Mouse (Mus musculus): ENCODE data around the gene Atrn. TPM values are rescaled to one million over a fixed set of nuclear protein-coding genes. Genes with fewer than 3 reads are reported as not detected.
A peak's percentile ranks its signal among the peaks of the same experiment; 100 is the strongest.

Gene Atrn
- total RNA-seq, 2 experiments from 2014 or later: 30.4 to 38.4 TPM

DNA sequence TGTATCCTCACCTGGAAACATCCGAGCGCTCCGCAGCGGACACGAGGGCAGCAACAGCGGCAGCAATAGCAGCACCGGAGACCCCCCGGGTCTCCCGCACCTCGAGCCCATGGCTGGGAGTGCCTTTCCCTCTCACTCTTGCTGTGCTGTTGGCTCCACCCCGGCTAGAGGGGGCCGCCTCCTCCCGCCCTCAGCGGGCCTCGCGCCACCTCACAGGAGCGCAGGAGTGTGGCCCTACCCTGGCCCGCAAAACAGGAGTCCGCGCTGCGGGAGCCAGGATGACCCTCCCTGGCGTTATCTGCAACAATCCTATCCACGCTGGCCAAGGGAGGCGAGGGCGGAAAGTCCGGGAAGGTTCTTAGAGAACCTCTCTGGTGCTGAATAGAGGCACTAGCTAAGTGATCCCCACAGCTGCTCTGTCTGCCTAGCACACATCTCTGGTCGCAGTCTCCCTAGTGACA is 157.1 kb downstream of the Atrn start, which contains the start of gene Adam33:
Gene Adam33, minus strand, starts transcription at position 411 of the 461 bp plus-strand sequence.
- ATAC-seq (replicated peaks; ENCODE audit: poor library complexity): peak; percentile 68

DNA sequence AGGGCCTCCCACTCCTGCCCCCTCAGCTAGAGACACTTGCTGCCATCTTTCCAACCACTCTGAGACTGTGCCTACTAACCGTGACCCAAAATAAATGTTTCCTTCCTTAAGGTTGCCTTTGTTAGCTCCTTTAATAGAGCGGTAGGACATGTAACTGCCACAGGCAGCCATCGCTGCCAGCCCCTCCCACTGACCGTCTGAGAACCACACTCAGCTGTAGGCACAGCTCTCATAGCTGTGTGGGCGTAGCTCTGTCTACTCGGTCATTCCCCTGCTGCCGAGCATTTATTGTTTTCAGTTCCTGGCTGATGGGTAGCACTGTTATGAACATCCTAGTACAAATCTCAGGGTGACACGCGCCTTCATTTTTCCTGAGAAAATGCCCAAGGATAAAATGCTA is 160.0 kb downstream of the Atrn start:
- no peak for ATAC-seq (replicated peaks; ENCODE audit: poor library complexity)

DNA sequence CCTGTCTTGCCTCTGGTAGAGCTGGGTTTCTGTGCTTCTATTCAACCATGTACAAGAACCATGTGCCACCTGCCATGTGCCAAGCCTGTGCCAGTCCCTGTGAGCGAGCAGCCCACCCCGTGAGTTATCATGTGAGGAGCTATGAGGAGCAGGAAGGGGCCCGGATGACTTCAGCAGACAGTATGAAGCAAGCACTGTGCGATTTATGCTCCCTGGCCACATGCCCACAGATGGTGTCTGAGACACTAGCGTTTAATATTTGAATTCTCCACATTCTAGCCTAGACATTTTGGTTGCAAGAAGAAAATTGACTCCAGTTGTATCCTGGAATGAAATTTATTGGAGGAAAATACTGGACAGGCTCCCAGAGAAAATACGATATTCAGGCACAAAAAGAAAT is 161.2 kb downstream of the Atrn start:
- ATAC-seq (replicated peaks; ENCODE audit: poor library complexity): no peak

GRCm38 (mm10) chr2:131072536-131072935 is 166.2 kb downstream of the Atrn start:
- no peak for ATAC-seq (replicated peaks; ENCODE audit: poor library complexity)

Other genes with a start within 250 kb of the Atrn start
- 50.5 and 75.9 TPM in 2 replicates for gene Ddrgk1, start 241.8 kb upstream of the Atrn start, total RNA-seq (2015)
- gene Ddrgk1, start 241.8 kb upstream of the Atrn start, total RNA-seq (2017): 72.4 and 107 TPM in 2 replicates
- gene Itpa, start 238.9 kb upstream of the Atrn start, total RNA-seq (2015): 39.0 and 43.1 TPM in 2 replicates
- 78.5 and 87.3 TPM in 2 replicates for gene Itpa, start 238.9 kb upstream of the Atrn start, total RNA-seq (2017)
- gene Slc4a11, start 209.0 kb upstream of the Atrn start, total RNA-seq (2015): 0.15 TPM in 1 of 2 replicates, not detected in the other
- gene Slc4a11, start 209.0 kb upstream of the Atrn start, total RNA-seq (2017): not detected in 2 replicates
- 6.4 and 10.8 TPM in 2 replicates for gene 4930402H24Rik, start 89 bp upstream of the Atrn start, total RNA-seq (2015)
- 4.2 and 8.6 TPM in 2 replicates for gene 4930402H24Rik, start 89 bp upstream of the Atrn start, total RNA-seq (2017)
- gene Gfra4, start 136.6 kb downstream of the Atrn start, total RNA-seq (2015): not detected in 2 replicates
- gene Gfra4, start 136.6 kb downstream of the Atrn start, total RNA-seq (2017): not detected in 2 replicates
- gene Adam33, start 157.3 kb downstream of the Atrn start, total RNA-seq (2015): not detected in 2 replicates
- not detected in 2 replicates for gene Adam33, start 157.3 kb downstream of the Atrn start, total RNA-seq (2017)
- 0.05 and 0.07 TPM in 2 replicates for gene Siglec1, start 180.3 kb downstream of the Atrn start, total RNA-seq (2015)
- 0.10 TPM in 1 of 2 replicates, not detected in the other for gene Siglec1, start 180.3 kb downstream of the Atrn start, total RNA-seq (2017)
- 0.12 TPM in 1 of 2 replicates, not detected in the other for gene Hspa12b, start 220.8 kb downstream of the Atrn start, total RNA-seq (2015)
- gene Hspa12b, start 220.8 kb downstream of the Atrn start, total RNA-seq (2017): 0.44 TPM in 1 of 2 replicates, not detected in the other
- not detected in 2 replicates for gene Gm11037, start 227.0 kb downstream of the Atrn start, total RNA-seq (2015)
- not detected in 2 replicates for gene Gm11037, start 227.0 kb downstream of the Atrn start, total RNA-seq (2017)